Mouse (Mus musculus) left cerebral cortex, adult 8-10 months (tissue): Measurements from ENCODE around the gene Wdfy4. TPM values are rescaled to one million over a fixed set of nuclear protein-coding genes. Genes with fewer than 3 reads are reported as not detected.

Source experiments
- DNase-seq, 2 experiments: peaks; one replicate each; pipeline ENCODE4 v3.0.0; 2022; ENCODE audit warnings: low spot score in 2 of 2
- total RNA-seq, 4 experiments: library from RNA; stranded (reverse); gene quantifications; 2 replicates each; pipeline ENCODE4 v1.2.4; 2022

The Wdfy4 gene
- total RNA-seq = 1 to 10 TPM; 1.7 to 6.6 (median 3.4) TPM

- DNase-seq = no peak
Measured at GRCm38 (mm10) chr14:33185068-33185800, at the start of gene Wdfy4. Wdfy4 (minus strand) TSS chr14:33185508.

- peak in 1 of 2 experiments; percentile 20 for DNase-seq
Measured at GRCm38 (mm10) chr14:33232048-33232447, 46.7 kb upstream of the Wdfy4 start.

- DNase-seq = no peak
Measured at GRCm38 (mm10) chr14:33231311-33231710, 46.0 kb upstream of the Wdfy4 start.

- no peak for DNase-seq
Measured at GRCm38 (mm10) chr14:33230672-33231071, 45.4 kb upstream of the Wdfy4 start.

GRCm38 (mm10) chr14:33225235-33225634 is 39.9 kb upstream of the Wdfy4 start:
- no peak for DNase-seq

- DNase-seq = no peak
Measured at GRCm38 (mm10) chr14:33216343-33217208, 31.3 kb upstream of the Wdfy4 start.

GRCm38 (mm10) chr14:33215163-33215562 is 29.9 kb upstream of the Wdfy4 start:
- no peak for DNase-seq

- DNase-seq = no peak
Measured at GRCm38 (mm10) chr14:33214767-33215128, 29.4 kb upstream of the Wdfy4 start.

- peak; percentile 52 to 68 for DNase-seq
Measured at GRCm38 (mm10) chr14:33213823-33214766, 28.8 kb upstream of the Wdfy4 start, which contains the start of gene Arhgap22. Arhgap22 (plus strand) TSS chr14:33214026.

GRCm38 (mm10) chr14:33212958-33213309 is 27.6 kb upstream of the Wdfy4 start:
- no peak for DNase-seq

GRCm38 (mm10) chr14:33212271-33212957 is 27.1 kb upstream of the Wdfy4 start:
- no peak for DNase-seq

GRCm38 (mm10) chr14:33210806-33211205 is 25.5 kb upstream of the Wdfy4 start:
- no peak for DNase-seq

GRCm38 (mm10) chr14:33208331-33208730 is 23.0 kb upstream of the Wdfy4 start:
- DNase-seq = no peak

- no peak for DNase-seq
Measured at GRCm38 (mm10) chr14:33207011-33207410, 21.7 kb upstream of the Wdfy4 start.

- no peak for DNase-seq
Measured at GRCm38 (mm10) chr14:33205280-33205965, 20.1 kb upstream of the Wdfy4 start.

- no peak for DNase-seq
Measured at GRCm38 (mm10) chr14:33203777-33204176, 18.5 kb upstream of the Wdfy4 start.

- no peak for DNase-seq
Measured at GRCm38 (mm10) chr14:33202885-33203284, 17.6 kb upstream of the Wdfy4 start.

GRCm38 (mm10) chr14:33202161-33202560 is 16.9 kb upstream of the Wdfy4 start:
- DNase-seq = no peak

- no peak for DNase-seq
Measured at GRCm38 (mm10) chr14:33194241-33194640, 8.9 kb upstream of the Wdfy4 start.

- DNase-seq = no peak
Measured at GRCm38 (mm10) chr14:33193762-33194161, 8.5 kb upstream of the Wdfy4 start.
